Mouse (Mus musculus) gastrocnemius, postnatal 14 days (tissue): ENCODE measurements around the gene Rhobtb3. TPM values are rescaled to one million over a fixed set of nuclear protein-coding genes. Genes with fewer than 3 reads are reported as not detected.
"Not testable (repeated sequence)": the region's sequence is repeated elsewhere in the genome, so short reads cannot be mapped to it uniquely, and the experiment has no call there.

Experiments
- DNase-seq: peaks from one replicate; pipeline ENCODE4 v3.0.0; 2021; ENCODE audit warnings: mixed read lengths
- intact Hi-C: fragments of 180-260 bp; cut with DNase I; formaldehyde crosslinking; loops from one replicate; pipeline ENCODE4 v1.15.1; 2025; ENCODE audit warnings: low total_unique reads
- total RNA-seq, 2 experiments: library from RNA; stranded (reverse); gene quantifications; 2 replicates each; pipeline ENCODE4 v1.2.3; 2021

The Rhobtb3 gene
- total RNA-seq, 2 experiments from 2014 or later = 12.0 to 16.4 TPM

- intact Hi-C loops = no loop called here
- DNase-seq = no peak
Observed at GRCm38 (mm10) chr13:75825388-75825787, 118.3 kb downstream of the Rhobtb3 start.

GRCm38 (mm10) chr13:75824611-75825319, 119.0 kb downstream of the Rhobtb3 start:
- intact Hi-C loops = no loop called here

GRCm38 (mm10) chr13:75823201-75823600, 120.5 kb downstream of the Rhobtb3 start:
- intact Hi-C loops = no loop called here
- DNase-seq = no peak

More at GRCm38 (mm10) chr13:75824611-75825319, 119.0 kb downstream of the Rhobtb3 start:
- no peak for DNase-seq

- intact Hi-C loops, DNase-seq: not testable (repeated sequence)
Observed at GRCm38 (mm10) chr13:75822366-75822765, 121.4 kb downstream of the Rhobtb3 start.

- intact Hi-C loops = no loop called here
- DNase-seq = no peak
Observed at GRCm38 (mm10) chr13:75819898-75820297, 123.8 kb downstream of the Rhobtb3 start.

Other genes with a start within 250 kb of the Rhobtb3 start
- 10 to 100 TPM; 17.9 to 30.2 TPM for gene Ell2, start 237.2 kb downstream of the Rhobtb3 start, total RNA-seq
- gene Glrx, start 104.1 kb downstream of the Rhobtb3 start, total RNA-seq = 10 to 100 TPM; 30.8 to 31.9 TPM
- gene Spata9, start 23.2 kb upstream of the Rhobtb3 start, total RNA-seq = not detected
- gene Rfesd, start 74.8 kb upstream of the Rhobtb3 start, total RNA-seq = 10 to 100 TPM; 11.8 to 12.2 TPM
- gene Gpr150, start 113.1 kb upstream of the Rhobtb3 start, total RNA-seq = not detected
- 1 to 10 TPM; 3.7 to 4.0 TPM for gene Arsk, start 154.7 kb upstream of the Rhobtb3 start, total RNA-seq
- gene Ttc37, start 154.8 kb upstream of the Rhobtb3 start, total RNA-seq = 10 to 100 TPM; 11.2 to 11.6 TPM